Mouse (Mus musculus) myocyte (in vitro differentiated cells): ENCODE measurements at regions not wholly inside any gene's neighbourhood (a gene's known extent, or its start where the extent isn't known, plus 50 kb on each side); places are given as distances from the start of the nearest gene placed in this dataset.

ENCODE experiments used
- H3K27me3 ChIP-seq: one replicate; pipeline ENCODE4 v1.6.1; 2011; ENCODE audit not compliant: control insufficient read depth, insufficient read depth, insufficient read length
- H3K36me3 ChIP-seq: one replicate; pipeline ENCODE4 v1.6.1; 2011; ENCODE audit not compliant: control insufficient read depth, insufficient read depth
- H3K4me2 ChIP-seq: one replicate; pipeline ENCODE4 v1.6.1; 2011; ENCODE audit warnings: low read depth, control low read depth
- H3K4me3 ChIP-seq: one replicate; pipeline ENCODE4 v1.5.1; 2011; ENCODE audit warnings: mild to moderate bottlenecking, control low read depth, moderate library complexity
- H3K79me2 ChIP-seq: one replicate; pipeline ENCODE4 v1.6.1; 2011; ENCODE audit not compliant: control insufficient read depth, insufficient read depth
- H3ac ChIP-seq: one replicate; pipeline ENCODE4 v1.6.1; 2011; ENCODE audit not compliant: control insufficient read depth, insufficient read length
- CEBPB ChIP-seq: IDR thresholded peaks from 2 replicates; pipeline ENCODE4 v1.6.1; 2011; ENCODE audit warnings: mild to moderate bottlenecking, moderate library complexity; ENCODE audit not compliant: poor library complexity, insufficient read depth, severe bottlenecking
- E2F4 ChIP-seq: IDR thresholded peaks from one replicate; pipeline ENCODE4 v1.6.1; 2011; ENCODE audit warnings: mild to moderate bottlenecking, control low read depth, moderate library complexity; ENCODE audit not compliant: insufficient read depth
- MAX ChIP-seq: IDR thresholded peaks from one replicate; pipeline ENCODE4 v1.6.1; 2011; ENCODE audit warnings: low read depth, mild to moderate bottlenecking, control low read depth
- MYOD1 ChIP-seq, 3 experiments: IDR thresholded peaks; one replicate each; pipeline ENCODE4 v1.6.1; 2011; ENCODE audit warnings: control low read depth in 2 of 3, low read depth in 2 of 3, mild to moderate bottlenecking in 2 of 3, moderate library complexity in 1 of 3; ENCODE audit not compliant: insufficient read length in 2 of 3, control insufficient read depth in 1 of 3
- MYOG ChIP-seq, 3 experiments: IDR thresholded peaks; one replicate each; pipeline ENCODE4 v1.6.1; 2011; ENCODE audit warnings: control low read depth in 2 of 3, low read depth in 2 of 3, mild to moderate bottlenecking in 2 of 3; ENCODE audit not compliant: insufficient read length in 2 of 3, control insufficient read depth in 1 of 3, insufficient read depth in 1 of 3
- POLR2A ChIP-seq: IDR thresholded peaks from one replicate; pipeline ENCODE4 v1.6.1; 2011; ENCODE audit warnings: low read depth, mild to moderate bottlenecking, control low read depth, moderate library complexity; ENCODE audit not compliant: insufficient read length
- POLR2AphosphoS2 ChIP-seq: IDR thresholded peaks from one replicate; pipeline ENCODE4 v1.6.1; 2011; ENCODE audit warnings: low read depth, control low read depth; ENCODE audit not compliant: insufficient read length
- REST ChIP-seq: IDR thresholded peaks from one replicate; pipeline ENCODE4 v1.6.1; 2011; ENCODE audit warnings: mild to moderate bottlenecking, control low read depth, moderate library complexity; ENCODE audit not compliant: insufficient read depth, insufficient read length
- SRF ChIP-seq: IDR thresholded peaks from one replicate; pipeline ENCODE4 v1.6.1; 2011; ENCODE audit warnings: low read depth; ENCODE audit not compliant: control insufficient read depth, insufficient read length
- TCF12 ChIP-seq: IDR thresholded peaks from one replicate; pipeline ENCODE4 v1.6.1; 2011; ENCODE audit warnings: mild to moderate bottlenecking, control low read depth; ENCODE audit not compliant: poor library complexity, insufficient read depth, severe bottlenecking
- TCF3 ChIP-seq: IDR thresholded peaks from one replicate; pipeline ENCODE4 v1.6.1; 2011; ENCODE audit warnings: low read depth, control low read depth; ENCODE audit not compliant: insufficient read length
- USF1 ChIP-seq: IDR thresholded peaks from one replicate; pipeline ENCODE4 v1.6.1; 2011; ENCODE audit warnings: low read depth, mild to moderate bottlenecking, control low read depth, moderate library complexity

- H3K79me2 ChIP-seq: no peaks in the 10 kb centered on the region
These were observed 111.5 kb downstream of the Cdc42ep3 start for GRCm38 (mm10) chr17:79243426-79243825.

GRCm38 (mm10) chr17:79241489-79241888, 113.4 kb downstream of the Cdc42ep3 start:
- Histone ChIP-seq H3K4me2 (no peak overlapping the region), H3K4me3 (no peak overlapping the region), H3K36me3 (no peaks in the 10 kb centered on the region), H3ac (no peak overlapping the region), H3K79me2 (no peaks in the 10 kb centered on the region), H3K27me3 (no peaks in the 10 kb centered on the region)
- no peak for TF ChIP-seq POLR2A
- TF ChIP-seq E2F4: no peak
- TF ChIP-seq SRF: no peak
- TF ChIP-seq POLR2AphosphoS2: no peak

More at GRCm38 (mm10) chr17:79243426-79243825, 111.5 kb downstream of the Cdc42ep3 start:
- H3K36me3 ChIP-seq: no peaks in the 10 kb centered on the region
- no peak overlapping the region for H3ac ChIP-seq
- TF ChIP-seq MAX (no peak), POLR2AphosphoS2 (no peak), POLR2A (no peak), REST (no peak), SRF (no peak), CEBPB (no peak), E2F4 (no peak), TCF3 (no peak), MYOG (IDR thresholded peaks at IDR 0.05; ENCODE audit: control insufficient read depth in 1 of 3, insufficient read depth in 1 of 3, insufficient read length in 2 of 3, low read depth in 2 of 3) (no peak), USF1 (no peak), MYOD1 (IDR thresholded peaks at IDR 0.05; ENCODE audit: control insufficient read depth in 1 of 3, insufficient read length in 2 of 3, low read depth in 2 of 3) (no peak), TCF12 (no peak)
- no peak overlapping the region for H3K4me3 ChIP-seq
- no peak overlapping the region for H3K4me2 ChIP-seq
- H3K27me3 ChIP-seq: no peaks in the 10 kb centered on the region

- TF ChIP-seq CEBPB: no peak
- TF ChIP-seq MYOD1 (IDR thresholded peaks at IDR 0.05; ENCODE audit: control insufficient read depth in 1 of 3, insufficient read length in 2 of 3, low read depth in 2 of 3): no peak
- TF ChIP-seq TCF12: no peak
- Histone ChIP-seq H3K36me3 (no peaks in the 10 kb centered on the region), H3K4me3 (no peak overlapping the region), H3K27me3 (no peaks in the 10 kb centered on the region), H3ac (no peak overlapping the region), H3K4me2 (no peak overlapping the region), H3K79me2 (no peaks in the 10 kb centered on the region)
These were observed 118.6 kb downstream of the Cdc42ep3 start for GRCm38 (mm10) chr17:79236244-79236781.

GRCm38 (mm10) chr17:79230653-79231489, 124.0 kb downstream of the Cdc42ep3 start:
- Histone ChIP-seq H3K79me2 (no peaks in the 10 kb centered on the region), H3K27me3 (no peaks in the 10 kb centered on the region), H3K4me3 (no peak overlapping the region), H3K36me3 (no peaks in the 10 kb centered on the region), H3K4me2 (no peak overlapping the region), H3ac (no peak overlapping the region)
- no peak for TF ChIP-seq MYOG (IDR thresholded peaks at IDR 0.05; ENCODE audit: control insufficient read depth in 1 of 3, insufficient read depth in 1 of 3, insufficient read length in 2 of 3, low read depth in 2 of 3)
- TF ChIP-seq TCF3: no peak
- no peak for TF ChIP-seq CEBPB
- TF ChIP-seq REST: no peak
- TF ChIP-seq POLR2AphosphoS2: no peak
- TF ChIP-seq USF1: no peak
- no peak for TF ChIP-seq MYOD1 (IDR thresholded peaks at IDR 0.05; ENCODE audit: control insufficient read depth in 1 of 3, insufficient read length in 2 of 3, low read depth in 2 of 3)
- TF ChIP-seq E2F4: no peak
- no peak for TF ChIP-seq POLR2A
- no peak for TF ChIP-seq SRF
- no peak for TF ChIP-seq TCF12
- no peak for TF ChIP-seq MAX

- TF ChIP-seq MYOD1 (IDR thresholded peaks at IDR 0.05; ENCODE audit: control insufficient read depth in 1 of 3, insufficient read length in 2 of 3, low read depth in 2 of 3): no peak
- TF ChIP-seq REST: no peak
- no peak for TF ChIP-seq POLR2A
- TF ChIP-seq E2F4: no peak
- no peak for TF ChIP-seq MAX
- H3K27me3 ChIP-seq: no peaks in the 10 kb centered on the region
- H3K4me3 ChIP-seq: no peak overlapping the region
- H3K4me2 ChIP-seq: no peak overlapping the region
- no peaks in the 10 kb centered on the region for H3K79me2 ChIP-seq
- H3ac ChIP-seq: no peak overlapping the region
- H3K36me3 ChIP-seq: no peaks in the 10 kb centered on the region
These were observed 148.3 kb downstream of the Cdc42ep3 start for GRCm38 (mm10) chr17:79206563-79206962.
